Mouse (Mus musculus) heart, embryonic 14.5 days (tissue): ENCODE results near the gene Tgfbr3. TPM values are rescaled to one million over a fixed set of nuclear protein-coding genes. Genes with fewer than 3 reads are reported as not detected.

Experiments
- ATAC-seq: fragments of 200-750 bp; cut with Nextera tagmentation; 2 replicates; pipeline ENCODE4 v1.8.0; 2017; ENCODE audit warnings: low read depth, moderate TSS enrichment; ENCODE audit not compliant: insufficient number of reproducible peaks, insufficient read depth, low FRiP score
- H3K27ac ChIP-seq, 2 experiments: fragments of 200-500 bp in 1 of 2; fragments of 300-500 bp in 1 of 2; sonication (generic) in 1 of 2; replicated peaks in 1 of 2; 2 replicates each; pipeline ENCODE4 v1.5.1; 2012 to 2014; ENCODE audit warnings: low read depth in 2 of 2, low read length in 2 of 2, control low read depth in 1 of 2, mild to moderate bottlenecking in 1 of 2, mixed read lengths in 1 of 2; ENCODE audit not compliant: control insufficient read depth in 1 of 2, insufficient read depth in 1 of 2
- H3K27me3 ChIP-seq: fragments of 300-500 bp; sonication (generic); 2 replicates; pipeline ENCODE4 v1.6.1; 2014; ENCODE audit warnings: mild to moderate bottlenecking, low read length, control low read depth; ENCODE audit not compliant: control insufficient read depth, insufficient read depth
- H3K36me3 ChIP-seq: fragments of 300-500 bp; sonication (generic); 2 replicates; pipeline ENCODE4 v1.6.1; 2014; ENCODE audit warnings: mild to moderate bottlenecking, control low read depth, low read length, mixed read lengths; ENCODE audit not compliant: control insufficient read depth, insufficient read depth
- H3K4me1 ChIP-seq, 2 experiments: fragments of 200-500 bp in 1 of 2; fragments of 300-500 bp in 1 of 2; sonication (generic) in 1 of 2; 2 replicates each; pipeline ENCODE4 v1.6.1; 2012 to 2014; ENCODE audit warnings: low read length in 2 of 2, control low read depth in 1 of 2, mixed read lengths in 1 of 2; ENCODE audit not compliant: control insufficient read depth in 2 of 2, insufficient read depth in 2 of 2
- H3K4me2 ChIP-seq: fragments of 300-500 bp; sonication (generic); 2 replicates; pipeline ENCODE4 v1.6.1; 2014; ENCODE audit warnings: mild to moderate bottlenecking, low read length
- H3K4me3 ChIP-seq, 2 experiments: fragments of 200-500 bp in 1 of 2; fragments of 300-500 bp in 1 of 2; sonication (generic) in 1 of 2; 2 replicates each; pipeline ENCODE4 v1.5.1; 2012 to 2014; ENCODE audit warnings: low read length in 2 of 2, mild to moderate bottlenecking in 2 of 2, control low read depth in 1 of 2, low read depth in 1 of 2, moderate library complexity in 1 of 2; ENCODE audit not compliant: control insufficient read depth in 1 of 2, insufficient read depth in 1 of 2
- H3K9ac ChIP-seq: fragments of 300-500 bp; sonication (generic); 2 replicates; pipeline ENCODE4 v1.6.1; 2014; ENCODE audit warnings: mild to moderate bottlenecking, low read length
- H3K9me3 ChIP-seq: fragments of 300-500 bp; sonication (generic); 2 replicates; pipeline ENCODE4 v1.6.1; 2016; ENCODE audit warnings: low read length, control low read depth; ENCODE audit not compliant: control insufficient read depth
- WGBS: fragments of 180-500 bp; shearing (Covaris S2); extraction: QIAGEN DNeasy Blood & Tissue Kit; methylation state at CpG from one replicate; pipeline ENCODE4 v1.1.7; 2014; 5-methylcytosine and 5-hydroxymethylcytosine counted together
- polyA plus RNA-seq: library from polyadenylated mRNA; unstranded; fragments of >200 nt; fragmentation: Nextera tagmentation; extraction: Ambion mirVana; gene quantifications from 2 replicates; pipeline ENCODE4 v1.2.1, GENCODE M21; 2014

Tgfbr3 gene
- polyA plus RNA-seq, 1 experiment from 2014 or later = 24.1 TPM

DNA sequence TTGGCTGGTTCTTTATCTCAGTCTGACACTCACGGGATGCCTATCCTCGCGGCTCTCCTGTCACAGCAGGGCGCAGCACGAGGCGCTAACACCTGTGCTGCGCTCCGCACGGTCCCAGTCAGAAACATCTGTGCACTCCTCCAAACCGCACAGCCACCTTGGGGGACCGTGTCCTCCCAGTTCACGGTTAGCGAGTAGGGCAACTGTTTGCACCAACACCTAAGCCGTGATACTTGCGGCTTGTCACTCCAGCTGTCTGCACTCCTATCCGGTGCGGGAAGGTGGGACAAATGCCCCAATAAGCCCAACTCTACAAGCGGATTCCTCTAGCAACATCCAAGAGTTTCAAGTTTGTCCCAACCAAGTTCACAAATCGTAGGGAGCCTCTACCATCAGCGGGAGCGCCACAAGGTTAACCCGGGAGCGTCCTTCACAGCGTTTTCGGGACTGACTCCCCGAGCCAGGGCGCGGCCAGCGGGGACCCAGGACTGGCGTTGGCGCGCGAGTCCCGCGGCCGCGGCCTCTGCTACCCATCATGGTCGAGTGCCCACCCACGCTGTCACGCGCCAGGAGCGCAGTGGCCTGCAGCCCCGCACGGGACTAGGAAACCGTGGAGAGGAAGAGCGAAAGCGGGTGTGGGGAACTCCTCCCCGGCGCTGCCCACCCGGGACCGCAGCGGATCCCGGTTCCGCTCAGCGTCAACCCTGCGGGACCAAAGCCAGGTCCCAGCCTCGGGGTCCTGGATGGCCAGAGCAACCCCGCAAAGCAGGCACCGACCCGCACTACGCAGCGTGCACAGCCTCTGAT is 799 bp downstream of the Tgfbr3 start:
- under 1% methylated on average over 61 of the region's 62 CpGs for WGBS
- Histone ChIP-seq H3K4me2 (peak overlapping the region; percentile 74), H3K36me3 (no peaks in the 10 kb centered on the region), H3K27me3 (no peaks in the 10 kb centered on the region; the same call in 1 of the 2 replicates), H3K9me3 (no peaks in the 10 kb centered on the region), H3K4me3 (peak overlapping the region; percentile 67 to 70), H3K27ac (peak overlapping the region; percentile 71 to 93), H3K4me1 (peaks cover 0 to 23% of the 10 kb centered on the region in 2 experiments; a peak in 2 of 4 replicates), H3K9ac (peak overlapping the region; percentile 80)
- ATAC-seq = peak; percentile 5; the same call in 1 of the 2 replicates

DNA sequence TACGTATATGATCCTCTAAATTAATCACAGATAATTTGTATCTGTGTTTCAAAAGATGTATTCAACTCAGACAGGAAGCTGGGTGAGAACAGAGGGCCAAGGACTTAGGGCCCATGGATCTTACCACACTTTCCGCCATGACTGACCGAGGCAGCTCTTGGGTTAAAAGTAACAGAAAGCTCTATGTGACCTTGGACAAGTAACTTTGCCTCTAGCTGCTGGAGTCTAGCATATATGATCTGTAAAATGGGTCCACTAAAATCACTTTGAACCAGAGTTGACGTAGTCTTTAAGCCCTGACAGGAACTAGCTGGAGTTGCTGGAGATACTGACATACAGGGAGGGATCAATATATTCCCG is 1.5 kb downstream of the Tgfbr3 start:
- peak overlapping the region; percentile 74 for H3K4me2 ChIP-seq
- no peaks in the 10 kb centered on the region for H3K27me3 ChIP-seq
- WGBS = 52% methylated on average over 5 of the region's 5 CpGs
- H3K9me3 ChIP-seq = no peaks in the 10 kb centered on the region
- peak overlapping the region in 1 of 2 experiments; percentile 20; a peak in 1 of 4 replicates for H3K27ac ChIP-seq
- peaks cover 2 to 26% of the 10 kb centered on the region in 2 experiments for H3K4me1 ChIP-seq
- H3K4me3 ChIP-seq = peak overlapping the region; percentile 67 to 70; a peak in 3 of 4 replicates
- H3K36me3 ChIP-seq = no peaks in the 10 kb centered on the region
- peak overlapping the region; percentile 80 for H3K9ac ChIP-seq
- ATAC-seq = no peak

DNA sequence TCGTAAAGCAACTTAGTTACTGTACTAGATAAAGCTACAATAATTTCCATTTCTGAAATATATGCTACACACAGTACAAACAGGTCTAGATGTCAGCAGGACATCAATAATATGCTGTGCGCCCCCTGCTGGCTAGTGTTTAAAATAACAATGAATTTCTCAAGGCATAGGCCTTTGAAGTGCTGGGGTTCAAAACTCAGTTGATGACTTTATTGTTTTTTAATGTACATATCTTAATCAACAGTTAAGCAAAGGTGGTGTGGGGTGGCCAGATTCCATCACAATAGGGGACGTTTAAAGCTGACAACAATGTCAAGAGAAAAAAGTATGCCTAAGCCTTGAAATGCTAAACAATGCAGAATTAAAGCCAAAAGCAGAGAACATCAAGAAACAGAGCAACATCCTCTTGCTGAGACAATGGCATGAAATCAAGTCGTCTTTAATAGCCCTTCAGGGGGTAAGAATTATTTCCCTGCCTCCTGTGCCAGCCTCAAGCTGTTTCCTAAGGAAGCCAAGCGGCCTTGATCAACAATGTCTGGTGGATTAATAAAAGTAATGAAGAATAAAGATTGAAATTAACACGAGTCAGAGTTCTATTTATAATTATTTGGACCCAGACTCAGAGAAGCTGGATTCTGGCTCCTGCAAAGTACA is 2.0 kb downstream of the Tgfbr3 start:
- 26% methylated on average over 6 of the region's 6 CpGs for WGBS

DNA sequence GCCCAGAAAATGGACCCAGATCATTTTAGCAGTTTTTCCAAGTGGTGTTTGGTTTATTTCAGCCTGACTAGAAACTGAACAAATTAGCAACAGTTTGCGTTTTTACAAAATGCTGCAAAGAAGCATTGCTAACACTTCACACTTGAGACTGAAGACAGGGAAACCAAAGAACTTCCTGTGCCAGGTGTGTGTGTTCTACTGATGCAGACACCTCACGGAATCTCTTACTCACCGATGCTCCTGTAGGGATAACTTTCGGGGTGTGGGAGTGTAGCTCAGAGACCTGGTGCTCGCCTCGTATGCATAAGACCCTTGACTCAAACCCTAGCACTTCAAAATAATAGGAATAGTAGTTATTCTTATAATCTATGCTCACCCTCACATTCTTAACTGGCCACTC is 3.9 kb downstream of the Tgfbr3 start:
- no peaks in the 10 kb centered on the region for H3K36me3 ChIP-seq
- 75% methylated on average over 6 of the region's 6 CpGs for WGBS
- no peaks in the 10 kb centered on the region for H3K27me3 ChIP-seq
- no peak overlapping the region for H3K4me2 ChIP-seq
- H3K9ac ChIP-seq = no peak overlapping the region
- H3K9me3 ChIP-seq = no peaks in the 10 kb centered on the region
- H3K4me3 ChIP-seq = no peak overlapping the region
- ATAC-seq = no peak
- H3K4me1 ChIP-seq = peaks cover 2 to 27% of the 10 kb centered on the region in 2 experiments
- no peak overlapping the region for H3K27ac ChIP-seq

More for the DNA sequence above, 2.0 kb downstream of the Tgfbr3 start:
- Histone ChIP-seq H3K4me2 (peak overlapping the region; percentile 74), H3K4me3 (peak overlapping the region; percentile 4 to 67; a peak in 3 of 4 replicates), H3K27me3 (no peaks in the 10 kb centered on the region), H3K27ac (0 out of 4 replicates have a peak overlapping the region, but pooled peaks have one; percentile 8 to 20), H3K4me1 (peaks cover 2 to 27% of the 10 kb centered on the region in 2 experiments), H3K36me3 (no peaks in the 10 kb centered on the region), H3K9ac (peak overlapping the region; percentile 80), H3K9me3 (no peaks in the 10 kb centered on the region)
- no peak for ATAC-seq

DNA sequence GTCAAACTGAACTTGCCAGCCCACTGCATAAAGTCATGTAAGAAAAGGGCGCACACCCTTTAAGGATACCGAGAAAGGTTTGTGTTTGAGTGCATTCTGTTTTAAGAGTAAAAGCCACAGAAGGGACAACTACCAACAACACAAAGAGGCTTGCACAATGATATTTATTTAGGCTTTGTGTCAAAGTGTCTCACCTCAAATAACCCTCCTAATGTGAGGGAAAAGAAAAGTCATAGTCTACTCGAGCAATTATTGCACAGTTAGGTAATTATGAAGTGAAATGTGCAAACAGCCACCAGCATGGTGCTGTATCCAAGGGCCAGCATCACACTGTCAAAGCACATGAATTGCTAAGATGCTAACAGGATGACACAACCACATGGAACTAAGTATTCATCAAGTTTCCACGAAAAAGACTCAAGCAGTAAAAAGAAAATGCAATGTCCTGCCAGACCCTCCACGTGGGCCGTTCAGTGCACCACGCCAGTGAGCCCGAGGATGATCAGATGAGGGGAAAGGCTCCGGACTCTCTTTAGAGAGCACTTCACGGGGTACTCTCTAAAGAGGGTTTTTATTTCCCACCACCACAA is 5.4 kb downstream of the Tgfbr3 start:
- ATAC-seq = no peak
- 70% methylated on average over 10 of the region's 10 CpGs for WGBS
- no peak overlapping the region for H3K4me3 ChIP-seq
- H3K4me2 ChIP-seq = no peak overlapping the region
- no peaks in the 10 kb centered on the region for H3K27me3 ChIP-seq
- no peak overlapping the region for H3K9ac ChIP-seq
- no peak overlapping the region for H3K27ac ChIP-seq
- H3K9me3 ChIP-seq = no peaks in the 10 kb centered on the region; the same call in 1 of the 2 replicates
- peaks cover 2 to 22% of the 10 kb centered on the region in 2 experiments for H3K4me1 ChIP-seq
- H3K36me3 ChIP-seq = no peaks in the 10 kb centered on the region

DNA sequence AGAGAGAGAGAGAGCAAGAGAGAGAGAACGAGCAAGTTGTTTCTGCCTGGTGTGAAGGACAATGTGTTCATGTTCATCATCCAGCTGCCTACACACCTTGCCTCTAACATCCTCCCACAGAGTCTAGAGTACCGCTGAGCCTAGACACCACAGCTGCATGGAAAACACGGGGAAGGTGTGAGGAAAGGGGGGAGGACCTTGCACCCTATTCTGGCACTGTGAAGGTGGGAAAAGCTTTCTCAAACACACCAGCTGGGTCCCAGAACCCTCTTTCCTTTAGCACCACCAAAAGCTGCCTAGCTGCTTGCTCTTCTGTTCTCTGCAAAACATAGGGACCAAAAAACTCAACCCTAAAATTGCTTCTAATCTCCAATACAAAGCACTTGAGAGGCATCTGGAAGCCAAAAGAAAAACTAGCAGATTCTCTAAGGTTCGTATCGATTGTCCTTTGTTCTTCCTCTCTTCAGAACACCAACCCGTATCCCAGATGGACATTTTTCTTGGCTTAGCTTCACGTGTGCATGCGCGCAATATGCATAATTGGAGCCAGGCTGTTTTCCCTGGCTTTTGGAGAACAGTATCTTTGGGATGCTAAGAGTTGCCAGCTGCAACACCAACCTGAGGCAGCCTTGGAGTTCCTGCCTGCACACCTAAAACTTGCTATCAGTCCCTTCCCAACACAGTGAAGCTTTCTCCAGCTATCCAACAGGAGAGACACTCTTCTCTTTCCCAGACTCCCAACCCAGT is 6.7 kb downstream of the Tgfbr3 start:
- H3K4me2 ChIP-seq = no peak overlapping the region
- no peak overlapping the region for H3K9ac ChIP-seq
- 72% methylated on average over 9 of the region's 9 CpGs for WGBS
- H3K36me3 ChIP-seq = no peaks in the 10 kb centered on the region
- no peaks in the 10 kb centered on the region for H3K27me3 ChIP-seq
- no peak overlapping the region for H3K27ac ChIP-seq
- no peaks in the 10 kb centered on the region; the same call in 1 of the 2 replicates for H3K9me3 ChIP-seq
- ATAC-seq = no peak
- H3K4me1 ChIP-seq = peaks cover 2 to 18% of the 10 kb centered on the region in 2 experiments
- H3K4me3 ChIP-seq = no peak overlapping the region

DNA sequence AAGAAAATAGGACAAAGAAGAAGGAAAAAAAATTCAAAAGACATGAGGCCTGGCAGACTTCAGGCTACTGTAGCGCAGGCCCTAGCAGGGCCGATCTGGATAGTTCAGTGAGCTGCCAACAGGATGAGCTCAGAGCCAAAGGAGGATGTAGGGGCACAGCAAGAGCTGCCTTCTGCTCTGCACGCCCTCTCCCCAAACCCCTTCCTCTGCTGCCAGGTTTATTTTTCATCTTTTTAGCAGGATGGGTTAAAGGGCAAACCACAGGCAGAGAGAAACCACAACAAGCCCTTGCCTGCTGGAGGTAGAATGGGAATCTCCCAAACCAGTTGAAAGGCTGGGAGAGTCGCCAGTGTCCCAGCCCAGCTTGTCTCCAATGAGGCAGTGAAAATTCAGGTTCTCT is 10.2 kb downstream of the Tgfbr3 start:
- no peak for ATAC-seq

More for the DNA sequence above, 10.2 kb downstream of the Tgfbr3 start:
- peaks cover 5 to 27% of the 10 kb centered on the region in 2 experiments for H3K4me1 ChIP-seq
- no peak overlapping the region for H3K4me3 ChIP-seq
- H3K27me3 ChIP-seq = no peaks in the 10 kb centered on the region
- no peak overlapping the region for H3K9ac ChIP-seq
- WGBS = 64% methylated on average over 4 of the region's 4 CpGs
- no peaks in the 10 kb centered on the region for H3K36me3 ChIP-seq
- no peaks in the 10 kb centered on the region; the same call in 1 of the 2 replicates for H3K9me3 ChIP-seq
- no peak overlapping the region for H3K4me2 ChIP-seq
- H3K27ac ChIP-seq = no peak overlapping the region
